Mouse (Mus musculus): ENCODE measurements around the gene Kbtbd3. TPM values are rescaled to one million over a fixed set of nuclear protein-coding genes. Genes with fewer than 3 reads are reported as not detected.

Gene Kbtbd3
- polyA plus RNA-seq (2012; rRNA removed): 3.4 and 4.1 TPM in 2 replicates

GRCm38 (mm10) chr9:4309351-4310085, at the start of gene Kbtbd3, which contains the start of gene Aasdhppt:
TSS of gene Kbtbd3 (plus strand) at chr9:4309833.
TSS of gene Aasdhppt (minus strand) at chr9:4309471.

GRCm38 (mm10) chr9:4375828-4376639, 66.4 kb downstream of the Kbtbd3 start, which contains the start of gene Msantd4:
TSS of gene Msantd4 (plus strand) at chr9:4376562.

Other genes starting within 250 kb of the Kbtbd3 start
- gene Aasdhppt, start 362 bp upstream of the Kbtbd3 start, polyA plus RNA-seq (2012; rRNA removed): 10.7 and 11.6 TPM in 2 replicates
- 34.1 and 37.1 TPM in 2 replicates for gene Msantd4, start 66.7 kb downstream of the Kbtbd3 start, polyA plus RNA-seq (2012; rRNA removed)

Measured in central nervous system, embryonic 18 days (tissue).